Mouse (Mus musculus): ENCODE data around the gene Mfrp.

The Mfrp gene

DNA sequence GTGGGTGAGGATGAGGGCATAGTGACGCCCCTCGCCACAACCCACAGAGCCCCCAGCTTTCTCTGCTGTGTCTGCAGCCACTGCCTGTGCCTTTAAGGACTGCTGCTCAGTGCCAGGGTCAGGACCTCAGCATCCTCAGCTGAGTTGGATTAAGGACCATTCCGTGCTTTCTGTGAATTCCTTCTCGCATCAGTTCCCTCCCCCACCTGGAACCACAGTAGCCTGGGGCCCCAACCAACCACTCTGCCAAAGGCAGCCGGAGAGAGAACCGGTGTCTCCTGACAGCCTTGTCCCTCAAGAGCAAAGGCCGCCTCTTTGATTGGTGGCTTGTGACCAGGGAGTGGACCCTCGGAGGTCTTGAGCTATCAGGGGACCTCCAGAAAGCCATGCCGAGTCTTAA is at the start of gene Mfrp:
Gene Mfrp (plus strand): TSS at position 240 of the 400 bp plus-strand sequence.
- DNase-seq (ENCODE audit: low spot score in 2 of 2), result no peak

DNA sequence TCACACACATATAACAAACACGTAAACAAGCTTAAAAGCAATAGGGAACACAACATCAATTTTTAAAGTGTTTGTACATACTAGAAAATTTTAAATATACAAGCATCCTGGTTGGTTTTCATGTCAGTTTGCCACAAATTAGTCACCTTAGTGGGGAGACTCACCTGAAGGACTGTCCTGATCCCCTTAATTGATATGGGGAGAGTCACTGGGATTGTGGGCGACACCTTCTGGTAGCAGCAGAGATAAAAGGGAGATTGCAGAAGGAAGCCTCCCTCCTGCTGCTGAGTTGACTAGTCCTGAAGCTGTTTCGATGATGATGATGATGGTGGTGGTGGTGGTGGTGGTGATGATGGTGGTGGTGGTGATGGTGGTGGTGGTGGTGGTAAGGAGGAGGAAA is 48.7 kb upstream of the Mfrp start:
- DNase-seq (ENCODE audit: low spot score in 2 of 2), result no peak

DNA sequence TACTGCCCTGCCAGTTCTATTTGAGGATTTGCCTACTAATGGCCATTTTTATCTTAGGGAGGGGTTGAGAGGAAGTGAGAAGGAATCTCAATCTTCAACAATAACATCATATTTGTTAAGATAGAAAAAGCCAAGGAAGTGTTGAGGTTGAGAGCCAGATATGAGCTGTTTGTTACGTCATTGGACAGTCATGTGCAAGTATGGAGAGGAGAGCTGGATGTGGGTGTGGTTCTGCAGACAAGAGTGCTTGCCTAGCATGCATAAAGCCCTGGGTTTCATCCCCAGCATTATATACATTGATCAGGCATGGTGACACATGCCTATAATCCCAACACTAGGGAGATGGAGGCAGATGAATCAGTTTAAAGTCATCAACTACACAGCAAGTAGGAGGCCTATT is 47.6 kb upstream of the Mfrp start:
- no peak for DNase-seq (ENCODE audit: low spot score in 2 of 2)

DNA sequence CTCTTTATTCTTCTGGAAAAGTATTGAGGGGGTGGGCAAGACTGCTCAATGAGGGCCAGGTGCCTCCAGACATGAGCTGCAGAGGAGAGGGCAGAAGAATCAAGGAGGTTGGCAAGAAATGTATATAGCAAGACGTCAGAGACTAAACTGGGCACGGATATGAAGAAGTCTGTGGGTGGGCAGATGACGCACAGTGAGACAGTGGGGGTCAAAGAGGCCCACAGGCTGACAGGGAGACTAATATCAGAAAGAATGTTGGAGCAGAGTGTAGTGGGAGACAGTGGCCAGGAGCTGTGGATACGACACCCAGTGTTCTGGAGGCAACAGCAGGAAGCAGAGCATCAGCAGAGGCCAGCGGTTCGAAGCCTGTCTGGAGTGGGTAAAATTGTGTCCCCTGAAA is 42.9 kb upstream of the Mfrp start:
- no peak for DNase-seq (ENCODE audit: low spot score in 2 of 2)

DNA sequence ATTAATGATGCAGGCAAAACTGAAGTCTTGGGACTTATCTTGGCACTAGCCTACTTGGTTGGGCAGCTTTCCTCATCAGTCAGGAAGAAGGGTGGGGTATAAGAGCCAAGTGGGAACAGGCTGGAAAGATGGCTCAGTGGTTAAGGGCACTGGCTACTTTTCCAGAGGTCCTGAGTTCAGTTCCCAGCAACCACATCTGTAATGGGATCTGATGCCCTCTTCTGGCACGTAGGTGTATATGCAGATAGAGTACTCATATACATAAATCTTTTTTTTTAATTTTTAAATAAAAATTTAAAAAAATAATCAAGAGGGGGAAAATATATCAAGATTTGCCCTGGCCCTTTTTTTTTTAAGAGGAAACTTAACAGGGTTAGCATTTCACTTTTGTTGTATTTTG is 36.4 kb upstream of the Mfrp start:
- no peak for DNase-seq (ENCODE audit: low spot score in 2 of 2)

DNA sequence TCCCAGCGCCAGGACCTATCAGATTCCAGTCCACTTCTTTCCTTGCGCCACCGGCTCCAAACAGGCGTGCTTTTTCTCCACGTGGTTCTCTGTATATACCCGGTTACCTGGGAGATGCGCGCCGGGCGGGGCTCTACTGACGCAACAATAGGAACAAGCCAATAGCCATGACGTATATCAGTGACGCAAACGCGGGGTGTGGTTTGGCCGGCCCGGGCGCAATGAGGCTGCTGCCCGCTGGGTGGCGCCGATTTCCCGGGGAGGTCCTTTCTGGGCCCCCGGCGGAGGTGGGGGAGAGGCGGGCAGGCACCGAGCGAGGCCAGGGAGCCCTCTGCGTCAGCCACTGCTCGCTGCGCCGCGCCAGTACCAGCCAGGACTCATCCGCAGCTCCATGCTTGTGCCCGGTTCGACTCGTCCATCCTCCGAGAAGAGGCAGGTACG is 34.7 kb upstream of the Mfrp start, which contains the start of gene Usp2:
Gene Usp2 (plus strand): TSS at position 237 of the 441 bp plus-strand sequence.
- peak; percentile 100 for DNase-seq (ENCODE audit: low spot score in 2 of 2)

DNA sequence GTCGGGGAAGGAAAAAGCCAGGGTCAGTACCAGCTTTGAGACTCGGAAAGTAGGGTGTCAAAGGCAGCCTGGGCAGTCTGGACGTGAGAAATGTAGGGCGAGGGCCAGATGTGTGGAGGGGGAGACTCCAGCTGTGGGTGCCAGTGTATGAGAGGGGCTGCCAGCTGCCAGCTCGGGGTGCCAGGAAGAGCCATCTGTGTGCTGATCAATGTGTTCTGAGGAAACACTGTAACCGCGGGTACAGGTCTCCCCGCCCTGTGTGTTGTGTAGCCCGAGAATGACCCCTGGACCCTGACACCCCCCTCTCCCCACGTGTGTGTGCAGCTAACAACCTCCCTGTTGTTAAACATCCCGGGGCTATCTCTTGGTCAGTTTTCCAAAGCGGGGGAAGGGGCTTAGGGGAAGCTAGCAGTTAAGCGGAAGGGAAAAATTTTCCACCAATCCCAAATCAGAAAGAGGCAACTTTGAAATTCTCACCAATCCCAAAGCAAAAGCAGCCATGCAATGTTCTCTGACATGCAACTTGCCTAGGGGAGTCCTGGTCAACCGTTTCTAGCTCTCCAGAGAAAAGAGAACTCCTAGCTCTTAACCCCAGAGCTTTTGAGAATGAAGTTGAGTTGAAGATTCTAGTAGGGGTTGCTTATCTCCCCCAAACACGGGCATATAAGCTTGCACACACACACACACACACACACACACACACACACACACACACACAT is 34.1 kb upstream of the Mfrp start:
- no peak for DNase-seq (ENCODE audit: low spot score in 2 of 2)

DNA sequence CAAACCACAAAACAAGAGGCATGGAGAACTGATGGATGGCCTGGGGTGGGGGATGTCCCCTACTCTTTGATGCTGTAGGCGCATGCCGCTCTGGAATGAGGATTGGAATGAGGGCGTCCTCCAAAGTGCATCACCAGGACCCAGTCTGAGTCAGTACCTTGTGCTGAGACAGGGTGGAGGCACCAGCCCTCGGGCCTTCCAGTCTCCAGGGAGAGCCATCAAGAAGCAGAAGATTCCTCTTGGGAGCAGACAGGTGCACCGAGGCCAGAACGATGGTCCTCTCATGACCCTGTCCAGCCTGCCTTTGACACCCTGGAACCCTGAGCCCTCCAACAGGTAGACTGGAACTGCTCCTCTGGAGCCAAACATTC is 33.6 kb upstream of the Mfrp start:
- DNase-seq (ENCODE audit: low spot score in 2 of 2), result no peak

DNA sequence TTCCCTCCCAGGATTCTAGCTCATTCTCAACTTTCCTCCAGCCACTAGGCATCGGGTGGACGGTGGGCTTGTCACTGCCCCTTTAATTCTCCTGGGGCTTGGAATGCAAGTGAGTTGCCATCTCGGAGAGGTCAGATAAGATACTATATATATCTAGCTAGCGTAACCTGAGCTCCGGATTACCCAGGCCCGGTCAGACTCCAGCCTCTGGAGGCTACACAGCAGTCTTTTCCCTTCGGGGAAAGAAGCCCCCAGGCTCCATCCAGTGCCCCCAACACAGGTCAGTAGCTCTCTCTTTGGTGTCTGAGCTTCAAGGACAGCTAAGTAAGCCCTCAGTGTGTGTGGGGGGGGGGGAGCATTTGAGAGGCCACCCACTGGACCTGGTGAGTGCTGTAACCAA is 32.3 kb upstream of the Mfrp start:
- no peak for DNase-seq (ENCODE audit: low spot score in 2 of 2)

DNA sequence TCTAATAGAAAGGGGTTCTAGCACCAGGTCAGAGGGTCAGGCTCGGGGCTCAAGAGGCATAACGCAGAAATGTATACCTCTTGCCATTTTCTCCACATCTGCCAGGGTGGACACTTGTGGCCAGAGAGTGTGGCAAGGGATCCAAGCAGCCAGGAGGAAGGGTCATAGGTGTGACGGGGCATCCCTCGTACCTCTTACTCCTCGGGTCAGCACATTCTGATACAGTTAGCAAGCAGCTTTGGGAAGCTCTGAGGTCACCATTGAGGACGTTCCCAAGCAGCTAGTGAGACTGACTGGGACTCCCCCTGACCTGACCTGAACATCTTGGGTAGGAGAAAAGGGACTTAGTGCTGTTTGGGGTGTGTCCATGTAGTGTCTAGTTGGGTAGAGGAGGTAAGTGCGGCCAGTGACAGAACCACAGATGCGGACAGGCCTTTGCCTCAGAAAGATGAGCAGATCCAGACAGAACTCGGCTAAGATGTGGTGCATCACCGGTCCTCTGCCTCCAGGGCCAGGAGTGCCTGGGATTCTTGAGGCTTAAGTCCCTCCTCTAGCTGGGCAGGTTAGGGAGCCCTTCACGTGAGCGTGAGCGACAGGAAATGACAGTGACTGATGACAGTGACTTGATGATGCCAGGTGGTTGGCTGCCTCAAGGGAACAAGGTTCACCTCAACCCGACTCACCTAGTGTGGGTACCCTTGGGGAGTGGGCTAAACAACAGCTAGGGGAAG is 31.3 kb upstream of the Mfrp start:
- no peak for DNase-seq (ENCODE audit: low spot score in 2 of 2)

DNA sequence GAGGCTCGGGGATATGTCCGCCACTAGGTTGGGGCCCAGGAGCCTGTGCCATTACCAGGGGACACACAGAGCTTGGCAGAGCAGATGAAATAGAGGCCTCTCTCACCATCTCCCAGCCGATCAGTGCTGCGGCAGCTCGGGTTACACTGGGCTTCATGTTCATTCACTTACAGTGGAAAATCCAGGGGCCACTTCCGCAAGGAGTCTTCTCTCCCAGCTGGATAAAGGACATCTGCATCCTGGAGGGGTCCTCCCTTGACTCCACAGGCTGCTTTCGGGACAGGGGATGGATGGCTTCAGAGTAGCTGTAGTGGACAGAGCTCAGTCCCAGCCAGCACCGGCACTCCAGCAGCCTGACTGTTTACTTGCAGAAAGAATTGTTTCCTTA is 30.7 kb upstream of the Mfrp start:
- no peak for DNase-seq (ENCODE audit: low spot score in 2 of 2)

DNA sequence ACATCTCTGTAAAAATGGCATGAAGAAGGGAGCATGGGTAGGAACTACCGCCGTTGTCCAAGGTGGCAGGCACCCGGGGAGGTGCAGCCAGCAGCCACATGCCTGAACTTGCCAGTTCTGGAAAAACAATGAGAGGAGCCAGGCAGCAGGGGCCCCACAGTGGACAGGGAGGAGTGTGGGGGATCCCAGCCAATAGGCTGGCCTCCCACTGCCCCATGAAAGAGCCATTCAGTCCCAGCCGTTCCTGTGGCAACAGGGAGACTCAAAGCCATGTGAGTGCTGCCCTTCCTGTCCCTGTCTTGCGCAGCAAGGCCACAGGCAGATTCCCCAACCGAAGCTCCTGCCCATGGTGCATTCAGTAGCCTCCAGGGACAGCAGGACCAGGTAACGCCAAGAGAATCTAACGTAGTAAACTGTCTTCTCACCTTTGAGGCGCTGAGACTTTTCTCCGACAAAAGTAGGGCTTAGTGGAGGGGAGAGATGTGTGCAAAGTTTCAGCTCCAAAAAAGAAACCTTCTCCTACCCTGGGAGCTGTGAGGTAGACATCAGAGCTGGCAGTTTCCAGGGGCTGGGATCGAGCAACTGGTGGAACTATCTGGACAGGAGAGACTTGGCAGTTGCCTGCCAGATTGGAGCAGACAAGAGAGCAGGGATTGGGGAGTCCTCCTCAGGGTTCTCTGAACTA is 29.5 kb upstream of the Mfrp start:
- no peak for DNase-seq (ENCODE audit: low spot score in 2 of 2)

DNA sequence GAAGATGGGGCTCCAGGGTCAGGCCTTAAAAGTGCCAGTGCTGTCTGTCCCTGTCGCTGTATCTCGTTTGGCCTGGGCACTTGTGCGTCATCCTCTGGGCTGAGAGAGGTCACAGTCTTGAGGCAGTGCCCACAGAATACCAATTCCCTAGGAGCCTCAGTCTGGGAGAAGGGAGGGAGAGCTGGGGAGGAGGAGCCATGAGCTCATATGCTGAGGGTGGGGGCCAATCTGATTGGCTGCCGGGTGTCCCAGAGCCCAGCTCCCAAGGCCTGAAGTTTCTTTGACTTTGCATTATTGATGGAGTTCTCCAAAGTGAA is 29.0 kb upstream of the Mfrp start:
- DNase-seq (ENCODE audit: low spot score in 2 of 2), result no peak

DNA sequence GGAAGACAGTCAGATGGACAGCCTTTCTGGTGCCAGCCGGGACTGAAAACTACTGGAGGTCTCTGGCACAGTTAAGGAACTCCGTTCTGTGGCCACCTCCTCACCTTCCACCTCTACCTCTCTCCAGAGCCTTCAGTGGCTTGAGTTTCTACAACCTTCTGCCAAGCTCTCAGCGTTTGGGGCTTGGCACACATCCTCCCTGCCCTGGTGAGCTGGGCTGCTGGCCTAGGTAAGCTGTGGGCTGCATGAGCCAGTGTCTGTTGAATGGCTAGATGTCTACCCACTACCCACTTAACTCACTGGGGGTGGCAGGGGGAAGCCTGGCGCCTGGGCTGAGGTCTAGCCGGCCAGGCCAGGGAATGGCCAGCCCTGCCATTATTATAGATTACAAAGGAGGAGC is 28.4 kb upstream of the Mfrp start:
- DNase-seq (ENCODE audit: low spot score in 2 of 2), result peak in 1 of 2 experiments; percentile 3

DNA sequence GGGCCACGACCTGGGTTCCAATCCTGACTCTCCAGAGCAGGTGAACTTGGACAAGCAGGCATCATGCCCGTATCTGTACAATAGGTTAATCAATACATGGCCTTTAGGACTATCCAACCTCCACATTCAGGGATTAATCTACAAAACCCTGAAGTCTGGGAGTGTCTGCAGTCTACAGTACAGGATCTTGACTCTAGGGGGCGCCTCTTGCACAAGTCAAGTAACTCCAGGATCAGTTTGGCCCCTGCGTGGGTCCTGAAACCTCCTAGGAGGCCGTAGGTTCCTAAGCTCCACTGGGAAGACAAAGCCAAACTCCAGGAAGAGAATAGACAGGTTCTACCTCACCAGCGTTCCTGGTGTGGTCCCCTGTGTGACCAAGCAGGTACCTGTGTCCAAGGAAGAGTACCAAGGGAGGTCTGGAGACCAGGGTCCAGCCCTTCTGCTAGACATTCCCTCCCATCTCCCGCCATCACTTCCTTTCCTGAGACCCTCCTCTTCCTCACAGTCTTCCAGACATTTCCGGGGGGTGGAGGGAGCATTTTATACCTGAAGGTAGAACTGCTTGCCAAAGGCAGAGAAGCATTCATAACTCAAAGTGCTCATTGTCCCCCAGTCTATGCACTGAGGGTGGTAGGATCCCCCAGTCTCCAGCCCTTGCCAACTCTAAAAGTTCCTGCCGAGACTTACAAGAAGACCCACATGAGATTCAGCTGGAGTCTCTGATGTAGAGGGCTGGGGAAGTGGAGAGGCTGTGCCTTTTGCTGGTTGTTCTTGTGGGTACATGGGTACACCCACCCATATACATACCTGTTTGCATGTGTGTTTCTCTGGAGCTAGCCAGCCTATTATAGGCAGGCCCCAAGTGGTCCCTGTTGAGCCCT is 26.9 kb upstream of the Mfrp start:
- no peak for DNase-seq (ENCODE audit: low spot score in 2 of 2)

DNA sequence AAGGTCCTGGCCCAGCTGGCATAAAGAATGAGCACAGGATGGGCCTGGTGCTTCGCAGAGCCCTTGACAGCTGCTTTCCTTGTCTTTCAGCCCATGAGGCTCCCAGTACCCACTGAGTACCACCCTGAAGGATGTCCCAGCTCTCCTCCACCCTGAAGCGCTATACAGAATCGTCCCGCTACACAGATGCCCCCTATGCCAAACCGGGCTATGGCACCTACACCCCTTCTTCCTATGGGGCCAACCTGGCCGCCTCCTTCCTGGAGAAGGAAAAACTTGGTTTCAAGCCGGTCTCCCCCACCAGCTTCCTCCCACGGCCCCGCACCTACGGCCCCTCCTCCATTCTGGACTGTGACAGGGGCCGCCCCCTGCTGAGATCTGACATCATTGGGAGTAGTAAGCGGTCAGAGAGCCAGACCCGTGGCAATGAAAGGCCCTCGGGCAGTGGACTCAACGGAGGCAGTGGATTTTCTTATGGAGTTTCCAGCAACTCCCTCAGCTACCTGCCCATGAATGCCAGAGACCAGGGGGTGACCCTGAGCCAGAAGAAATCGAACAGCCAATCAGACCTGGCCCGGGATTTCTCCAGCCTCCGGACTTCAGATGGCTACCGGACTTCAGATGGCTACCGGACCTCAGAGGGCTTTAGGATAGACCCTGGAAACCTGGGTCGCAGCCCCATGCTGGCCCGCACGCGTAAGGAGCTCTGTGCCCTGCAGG is 26.1 kb upstream of the Mfrp start:
- DNase-seq (ENCODE audit: low spot score in 2 of 2), result no peak

DNA sequence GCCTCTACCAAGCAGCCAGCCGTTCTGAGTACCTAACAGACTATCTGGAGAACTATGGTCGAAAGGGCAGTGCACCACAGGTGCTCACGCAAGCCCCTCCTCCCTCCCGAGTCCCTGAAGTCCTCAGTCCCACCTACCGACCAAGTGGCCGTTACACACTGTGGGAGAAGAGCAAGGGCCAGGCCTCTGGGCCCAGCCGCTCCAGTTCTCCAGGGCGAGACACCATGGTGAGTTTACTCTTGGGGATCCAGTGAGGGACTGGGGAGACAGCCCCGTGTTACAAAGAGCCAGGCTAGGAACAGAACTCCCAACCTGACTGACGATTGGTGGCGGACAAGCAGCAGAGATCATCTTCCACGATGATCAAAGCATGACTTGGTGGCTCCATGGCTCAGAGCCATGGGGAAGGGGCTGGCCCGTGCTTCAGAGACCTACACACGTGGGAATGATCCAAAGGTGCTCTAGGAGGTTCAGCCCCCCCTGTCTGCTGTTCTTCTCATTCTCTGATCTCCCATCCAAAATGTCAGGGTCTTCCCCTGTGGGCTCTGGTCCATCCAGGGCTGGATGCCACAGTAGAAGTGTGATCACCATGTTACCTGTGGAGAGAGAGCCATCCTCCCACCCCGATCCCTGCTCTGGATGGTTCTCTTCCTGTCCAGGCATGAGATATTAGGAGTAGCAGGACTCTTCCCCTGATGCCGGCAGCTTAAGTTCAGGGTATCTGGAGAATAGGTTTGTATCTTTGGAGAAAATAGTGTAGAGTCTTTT is 25.3 kb upstream of the Mfrp start:
- no peak for DNase-seq (ENCODE audit: low spot score in 2 of 2)

DNA sequence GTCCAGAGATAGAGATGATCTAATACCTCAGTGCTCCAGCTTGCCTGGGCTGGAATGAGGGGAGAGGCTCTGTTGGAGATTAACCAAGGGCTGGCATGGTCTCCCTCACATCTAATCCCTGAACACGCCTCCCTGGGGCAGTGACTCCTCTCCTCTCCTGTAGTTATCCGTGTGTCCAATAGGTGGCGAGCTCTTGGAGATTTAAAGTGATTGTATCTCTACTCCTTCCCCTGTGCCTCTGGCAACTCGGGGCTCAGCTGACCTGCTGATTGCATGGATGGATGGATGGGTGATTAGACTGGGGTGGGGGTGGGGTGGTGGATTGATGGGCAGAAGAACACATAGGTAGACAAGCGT is 24.8 kb upstream of the Mfrp start:
- peak in 1 of 2 experiments; percentile 77 for DNase-seq (ENCODE audit: low spot score in 2 of 2)

DNA sequence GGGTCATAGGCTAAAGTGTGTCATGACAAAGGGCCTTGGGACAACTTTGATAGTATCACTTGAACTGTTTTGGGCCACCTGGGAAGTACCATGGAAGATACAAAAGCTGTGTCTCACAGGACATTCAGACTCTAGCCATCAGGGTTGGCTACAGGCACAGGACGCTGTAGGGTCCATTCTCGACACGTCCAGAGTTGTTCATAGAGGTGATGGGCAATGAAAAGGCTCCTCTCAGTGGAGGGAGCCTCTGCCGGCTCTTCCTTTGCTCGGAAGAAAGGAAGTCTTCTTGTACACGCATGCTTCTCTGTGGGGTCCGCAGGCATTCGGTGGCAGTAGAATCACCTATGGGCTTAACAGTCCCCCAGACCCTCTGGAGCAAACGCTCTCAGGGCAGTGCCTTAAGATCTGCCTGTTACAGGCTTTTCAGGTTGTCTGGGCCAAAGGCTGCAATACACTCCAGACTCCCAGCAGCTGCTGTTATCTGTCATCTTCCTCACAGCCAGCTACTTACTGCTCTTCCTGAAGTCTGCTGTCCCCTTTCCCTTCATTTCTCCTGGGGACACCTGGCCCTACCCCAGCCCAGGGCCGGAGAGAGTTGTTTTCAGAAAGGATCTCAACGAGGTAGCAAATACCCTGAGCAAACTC is 24.1 kb upstream of the Mfrp start:
- no peak for DNase-seq (ENCODE audit: low spot score in 2 of 2)

DNA sequence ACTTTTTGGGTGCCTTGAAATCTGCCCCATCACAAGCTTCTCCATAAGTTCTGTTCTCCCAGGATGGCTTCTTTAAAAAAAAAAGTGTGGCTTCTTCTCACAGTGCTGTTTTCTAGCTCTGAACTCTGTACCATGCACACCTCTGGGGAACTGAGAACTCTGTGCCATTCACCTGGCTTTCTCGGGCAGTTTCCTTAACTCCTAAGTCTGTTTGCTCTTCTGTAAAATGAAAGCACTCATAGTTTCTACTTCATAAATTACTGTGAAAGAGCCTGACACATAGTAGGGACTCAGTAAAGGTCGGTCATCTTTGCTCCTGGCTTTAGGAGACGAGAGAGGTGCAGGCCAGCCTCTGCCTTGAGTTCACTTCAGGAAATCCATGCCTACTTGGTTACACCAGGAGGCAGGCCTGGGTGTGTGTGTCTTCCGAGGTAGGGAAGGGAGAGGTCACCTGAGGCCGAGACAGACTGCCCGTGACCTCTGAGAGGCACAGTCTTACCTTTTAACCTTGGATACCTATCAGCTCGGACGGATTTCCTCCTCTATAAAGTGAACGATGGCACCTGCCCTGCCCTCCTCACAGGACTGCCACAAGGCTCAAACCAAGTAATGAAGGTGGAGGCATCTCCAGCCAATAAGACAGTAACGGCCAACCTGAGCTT is 23.3 kb upstream of the Mfrp start:
- no peak for DNase-seq (ENCODE audit: low spot score in 2 of 2)

Measured in right cerebral cortex, adult 2 months (tissue).